Mouse (Mus musculus) v-Abl transformed pro-B cells (cell line): ENCODE data around the gene Prpf19.

ENCODE experiments used
- in situ Hi-C, 2 experiments: fragments of 400-800 bp; cut with MboI; formaldehyde crosslinking; loops; one replicate each; pipeline ENCODE4 v1.15.1; 2025; ENCODE audit not compliant: unreplicated experiment in 2 of 2

The Prpf19 gene

GRCm38 (mm10) chr19:10895016-10895528 is at the start of gene Prpf19:
Gene Prpf19 (plus strand): TSS chr19:10895231.
- in situ Hi-C loops, result no loop called here

DNA sequence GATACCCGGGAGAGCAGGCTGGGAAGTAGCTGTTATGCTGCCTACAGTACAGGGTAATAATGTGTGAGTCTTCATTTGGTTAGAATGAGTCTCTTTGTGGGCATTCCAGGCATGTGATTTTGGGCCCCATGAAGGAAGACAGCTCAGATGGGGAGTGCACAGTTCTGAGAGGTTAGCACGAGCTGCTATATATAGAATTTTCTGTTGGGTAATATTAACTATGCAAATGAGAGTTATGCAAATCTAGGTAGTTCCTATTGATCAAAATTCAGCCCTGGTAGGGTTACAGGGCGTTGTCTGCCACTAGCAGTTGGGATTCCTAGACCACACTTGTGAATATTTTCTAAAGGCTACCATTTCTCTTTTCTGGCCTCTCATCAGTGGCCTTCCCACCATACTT is 49.6 kb upstream of the Prpf19 start:
- in situ Hi-C loops, result no loop called here

GRCm38 (mm10) chr19:10846150-10846549 is 48.9 kb upstream of the Prpf19 start:
- in situ Hi-C loops, result no loop called here

- in situ Hi-C loops, result no loop called here
Measured at GRCm38 (mm10) chr19:10847311-10848087, 47.5 kb upstream of the Prpf19 start.

- in situ Hi-C loops, result no loop called here
Measured at GRCm38 (mm10) chr19:10855422-10855821, 39.6 kb upstream of the Prpf19 start.

DNA sequence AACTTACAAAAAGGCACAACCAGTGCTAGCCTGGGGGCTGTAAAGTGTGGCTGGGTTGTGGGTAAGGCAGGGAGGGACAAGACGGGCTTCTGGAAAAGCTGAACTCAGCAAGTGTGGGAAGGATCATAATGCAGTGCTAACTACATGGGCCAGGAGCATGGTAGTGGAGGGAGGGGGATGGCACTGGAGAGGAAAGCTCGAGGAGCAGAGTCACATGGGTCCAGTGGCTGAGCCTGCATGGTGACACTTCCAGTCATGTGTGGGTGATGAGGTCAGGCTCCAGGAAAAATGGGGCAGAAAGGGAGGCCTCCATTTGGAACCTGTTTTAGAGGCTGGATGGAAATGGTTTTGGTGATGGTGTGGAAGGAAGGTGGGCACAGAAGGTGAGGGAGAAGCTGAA is 38.5 kb upstream of the Prpf19 start:
- in situ Hi-C loops, result no loop called here

DNA sequence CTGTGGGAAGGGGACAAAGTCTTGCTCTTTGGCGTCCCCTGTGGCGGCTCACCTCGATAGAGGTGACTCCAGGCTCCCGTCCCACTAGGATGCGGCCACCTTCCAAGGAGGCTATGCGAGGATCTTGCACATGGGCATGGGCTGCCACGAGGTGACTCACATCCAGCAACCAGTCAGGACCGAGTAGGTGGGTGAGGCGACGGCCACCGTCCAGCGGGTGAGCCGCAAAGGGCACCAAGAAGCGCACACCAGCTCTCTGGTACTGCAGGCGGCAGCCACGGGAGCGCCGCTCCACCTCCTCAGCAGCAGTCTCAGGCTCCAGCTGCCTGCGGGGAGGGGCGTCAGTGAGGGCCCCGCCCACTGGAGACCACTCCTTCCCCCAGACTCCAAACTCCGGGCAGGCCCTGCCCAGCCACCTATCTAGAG is 34.9 kb upstream of the Prpf19 start:
- in situ Hi-C loops, result no loop called here

GRCm38 (mm10) chr19:10866351-10866750 is 28.7 kb upstream of the Prpf19 start:
- in situ Hi-C loops, result no loop called here

GRCm38 (mm10) chr19:10867946-10868622 is 26.9 kb upstream of the Prpf19 start:
- in situ Hi-C loops, result no loop called here

- in situ Hi-C loops, result no loop called here
Measured at GRCm38 (mm10) chr19:10868623-10869141, 26.3 kb upstream of the Prpf19 start.

GRCm38 (mm10) chr19:10869241-10869885 is 25.7 kb upstream of the Prpf19 start:
- in situ Hi-C loops, result no loop called here

GRCm38 (mm10) chr19:10869886-10870527 is 25.0 kb upstream of the Prpf19 start, which contains the start of gene Tmem132a:
Gene Tmem132a (minus strand): TSS chr19:10869940.
- in situ Hi-C loops, result no loop called here

DNA sequence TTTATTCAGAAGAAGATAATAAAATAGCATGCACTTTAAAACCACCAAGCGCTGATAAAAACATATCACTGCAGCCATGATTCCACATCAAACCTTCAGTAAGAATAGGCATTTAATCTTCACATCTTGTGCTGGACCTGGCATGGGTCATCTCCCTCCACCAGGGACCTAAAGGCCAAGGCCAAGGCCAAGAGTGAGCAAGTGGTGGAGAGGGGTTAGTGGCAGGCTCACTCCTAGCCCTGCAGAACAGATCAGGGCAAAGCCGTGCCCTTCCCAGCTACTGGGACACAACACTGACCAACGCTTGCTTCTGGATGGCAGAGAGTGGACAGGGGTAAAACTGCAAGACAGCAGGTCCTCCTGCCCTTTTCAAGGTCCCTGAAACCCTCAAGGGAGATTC is 24.4 kb upstream of the Prpf19 start:
- in situ Hi-C loops, result no loop called here

DNA sequence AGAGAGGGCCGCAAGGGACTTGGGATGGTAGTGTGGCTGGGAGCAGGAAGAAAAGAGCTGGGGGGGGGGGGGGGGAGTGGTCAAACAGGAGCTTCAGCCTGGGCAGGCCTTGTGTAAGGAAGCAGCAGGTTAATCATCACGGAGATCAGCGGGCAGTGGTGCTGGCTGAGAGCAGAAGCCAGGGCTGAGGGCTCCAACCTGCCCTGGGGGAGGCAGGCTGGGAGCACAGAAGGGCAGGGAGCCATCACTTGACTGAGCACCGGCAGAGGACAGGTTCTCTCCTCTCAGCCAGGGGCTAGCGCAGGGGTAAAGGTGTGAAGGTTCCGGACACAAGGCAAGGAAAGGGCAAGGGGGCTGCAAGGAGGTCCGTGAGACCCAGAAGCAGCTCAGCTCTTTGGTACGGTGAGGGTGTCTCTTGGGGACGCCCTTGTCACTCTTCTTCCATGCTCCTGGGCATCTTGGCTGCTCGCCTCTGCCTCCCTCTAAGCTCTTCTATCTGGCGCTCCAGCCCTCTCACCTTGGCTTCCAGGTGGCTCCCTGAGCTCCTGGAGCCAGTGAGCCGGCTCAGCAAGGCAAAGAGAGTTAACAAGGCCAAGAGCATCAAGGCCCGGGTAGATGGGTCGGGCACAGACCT is 23.6 kb upstream of the Prpf19 start:
- in situ Hi-C loops, result no loop called here

GRCm38 (mm10) chr19:10878201-10878837 is 16.7 kb upstream of the Prpf19 start:
- in situ Hi-C loops, result loop anchor here (5.0 kb wide), 2 partner anchors 36 to 161 kb away; no protein-coding TSS in a partner anchor

DNA sequence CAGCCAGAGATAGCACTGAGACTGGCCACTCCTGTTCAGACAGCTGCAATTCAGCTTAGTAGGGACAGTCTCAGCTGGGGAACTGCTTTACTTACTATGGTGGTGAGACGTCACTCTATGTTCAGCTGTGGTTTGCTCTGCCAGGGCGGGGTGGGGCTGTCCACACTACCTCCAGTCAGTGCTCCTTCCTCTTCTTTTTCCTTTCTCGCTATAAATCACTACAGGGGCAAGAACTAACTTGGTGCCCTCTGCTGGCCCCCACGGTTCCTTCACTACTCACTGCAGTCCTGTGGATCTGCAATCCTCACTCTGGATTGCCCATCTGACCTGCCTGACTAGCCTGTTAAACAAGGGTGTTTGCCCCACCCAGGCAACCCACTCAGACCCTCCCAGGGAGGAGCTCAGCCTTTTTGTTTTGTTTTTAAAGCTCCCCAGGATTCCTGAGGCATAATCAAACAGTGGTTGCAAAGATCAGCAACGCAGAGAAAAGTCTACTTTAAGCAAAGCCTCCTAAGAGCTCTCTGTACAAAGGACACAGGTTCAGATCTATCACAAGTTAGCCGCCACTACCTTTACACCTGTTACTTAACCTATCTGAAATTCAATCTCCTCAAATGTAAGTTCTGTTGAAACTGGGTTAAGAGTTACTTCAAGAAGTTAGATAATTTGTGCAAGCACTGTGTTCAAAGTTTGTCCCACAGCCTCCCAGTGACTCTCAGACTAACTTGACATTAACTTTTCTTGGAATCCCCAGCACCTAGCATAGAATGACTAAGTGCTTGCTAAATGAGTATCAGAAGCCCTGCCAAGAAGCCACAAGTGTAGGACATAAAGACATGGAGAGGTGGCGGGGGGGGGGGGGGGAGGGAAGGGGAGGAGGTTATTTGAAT is 14.7 kb upstream of the Prpf19 start:
- in situ Hi-C loops, result loop anchor here (5.0 kb wide), 2 partner anchors 38 to 163 kb away; no protein-coding TSS in a partner anchor

DNA sequence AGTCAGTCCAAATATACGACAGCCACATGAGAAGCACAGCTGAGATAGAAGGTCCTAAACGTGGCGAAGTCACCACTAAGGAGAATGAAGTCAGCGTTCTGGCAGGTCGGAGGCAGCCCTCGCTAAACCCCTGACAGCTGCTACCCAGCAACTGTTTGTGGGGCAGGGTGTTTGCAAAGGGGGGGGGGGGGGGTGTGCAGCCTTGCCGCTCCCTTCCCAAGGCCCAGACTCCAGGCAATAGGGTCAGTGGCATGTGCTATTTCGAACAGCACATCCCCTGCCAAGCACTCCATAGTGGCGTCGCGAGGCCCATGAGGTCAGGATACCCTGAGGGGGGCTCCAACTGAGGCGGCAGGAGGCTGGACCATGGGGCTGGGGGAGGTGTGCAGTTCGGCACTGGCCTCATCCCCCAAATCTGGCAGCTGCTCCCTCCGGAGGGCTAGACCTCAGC is 14.0 kb upstream of the Prpf19 start:
- in situ Hi-C loops, result loop anchor here (5.0 kb wide), 2 partner anchors 39 to 164 kb away; no protein-coding TSS in a partner anchor
